Mouse (Mus musculus) layer of hippocampus, postnatal 25 days (tissue): ENCODE measurements around the gene Lhpp. TPM values are rescaled to one million over a fixed set of nuclear protein-coding genes. Genes with fewer than 3 reads are reported as not detected.

Source experiments
- DNase-seq, 2 experiments: peaks; one replicate each; pipeline ENCODE4 v3.0.0; 2022; ENCODE audit warnings: mixed read lengths in 2 of 2, low spot score in 1 of 2; ENCODE audit errors: extremely low spot score in 1 of 2
- total RNA-seq, 2 experiments: library from RNA; stranded (reverse); gene quantifications; 2 replicates each; pipeline ENCODE4 v1.2.3; 2021

Gene Lhpp
- total RNA-seq, 2 experiments from 2014 or later, result 28.0 to 30.6 TPM

DNA sequence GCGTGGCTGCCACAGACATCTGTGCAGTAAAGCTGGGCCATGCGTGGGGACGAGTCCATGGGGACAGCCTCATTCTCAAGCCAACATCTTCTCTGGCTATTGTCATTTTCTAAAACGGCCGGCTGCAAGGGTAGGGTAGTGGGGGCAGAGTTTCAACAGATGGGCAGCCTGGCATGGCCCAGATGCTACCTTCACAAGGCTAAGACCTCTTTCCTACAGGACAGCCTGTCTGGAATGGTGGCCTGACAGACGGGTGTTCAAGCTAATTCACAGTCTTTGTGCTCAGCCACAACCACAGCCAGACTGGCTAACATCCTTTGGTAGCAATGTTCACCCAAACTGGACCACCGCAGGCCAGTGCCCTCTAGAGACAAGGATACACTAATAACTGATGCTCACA lies 120.1 kb downstream of the Lhpp start:
- DNase-seq, result no peak

DNA sequence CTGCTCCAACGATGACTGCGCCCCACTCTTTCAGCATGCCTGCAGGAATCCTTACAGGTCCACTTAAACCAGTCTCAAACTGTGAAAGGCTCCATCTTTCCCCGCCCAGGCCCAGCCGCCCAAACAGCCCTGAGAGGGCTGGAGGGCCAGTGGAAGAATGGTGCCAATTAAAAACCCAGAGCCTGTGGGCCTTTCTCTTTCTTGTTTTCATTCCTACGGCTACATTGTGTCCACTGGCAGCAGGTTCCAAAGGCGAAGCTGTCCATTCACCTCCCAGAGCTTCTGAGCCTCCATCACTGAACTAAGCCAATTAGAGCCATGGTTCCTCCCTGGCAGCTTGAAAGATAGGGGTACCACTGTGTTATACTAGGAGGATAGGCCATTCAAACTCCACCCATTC lies 121.1 kb downstream of the Lhpp start:
- DNase-seq, result no peak

DNA sequence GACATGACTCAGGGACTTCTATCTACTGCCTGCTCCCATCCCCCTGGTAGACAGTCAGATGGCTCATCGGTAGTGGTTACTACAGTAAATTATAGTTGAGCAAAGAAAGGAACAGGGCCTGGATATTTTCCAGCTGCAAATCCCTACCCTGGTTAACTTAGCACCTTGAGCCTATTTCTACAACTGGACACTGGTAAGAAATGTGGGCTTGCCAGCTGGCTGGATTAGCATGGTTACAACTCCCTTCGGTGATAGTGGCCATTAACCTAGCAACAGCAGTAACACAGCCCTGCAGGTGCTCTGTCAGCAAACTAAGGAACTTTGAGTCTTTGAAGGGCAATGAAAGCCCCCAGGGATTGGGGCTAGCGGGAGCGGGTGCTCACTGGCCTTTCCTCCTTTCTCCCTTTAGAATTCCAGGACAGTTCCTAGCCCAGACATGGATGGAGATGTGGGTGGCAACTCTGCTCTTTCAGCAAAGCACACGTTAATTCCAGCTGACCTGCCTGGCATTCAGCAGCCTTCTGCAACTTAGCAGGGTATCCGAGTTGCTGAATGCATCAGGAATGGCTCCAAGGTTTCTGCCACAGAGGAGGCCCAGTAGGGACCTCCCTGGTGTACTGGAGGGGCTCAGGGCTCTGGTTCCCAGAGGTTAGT lies 121.8 kb downstream of the Lhpp start:
- DNase-seq, result no peak

DNA sequence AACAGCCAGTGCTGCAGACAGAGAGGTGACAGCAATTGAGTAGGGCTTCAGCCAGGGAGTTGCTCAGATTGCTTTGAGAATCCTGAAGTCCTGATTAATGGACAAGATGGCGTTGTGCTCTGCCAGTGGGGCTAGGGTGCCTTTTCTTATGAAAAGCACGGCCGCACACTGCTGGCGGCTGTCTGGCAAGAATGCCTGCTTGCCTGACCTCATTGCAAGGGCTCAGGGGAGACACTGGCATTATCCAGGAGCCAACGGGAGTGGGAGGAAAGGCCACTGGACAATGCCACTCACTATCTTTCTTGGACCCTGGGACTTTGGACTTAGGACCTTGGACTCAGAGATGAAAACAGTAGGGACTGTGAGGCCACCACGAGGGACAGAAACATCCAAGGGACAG lies 123.1 kb downstream of the Lhpp start:
- DNase-seq, result no peak

DNA sequence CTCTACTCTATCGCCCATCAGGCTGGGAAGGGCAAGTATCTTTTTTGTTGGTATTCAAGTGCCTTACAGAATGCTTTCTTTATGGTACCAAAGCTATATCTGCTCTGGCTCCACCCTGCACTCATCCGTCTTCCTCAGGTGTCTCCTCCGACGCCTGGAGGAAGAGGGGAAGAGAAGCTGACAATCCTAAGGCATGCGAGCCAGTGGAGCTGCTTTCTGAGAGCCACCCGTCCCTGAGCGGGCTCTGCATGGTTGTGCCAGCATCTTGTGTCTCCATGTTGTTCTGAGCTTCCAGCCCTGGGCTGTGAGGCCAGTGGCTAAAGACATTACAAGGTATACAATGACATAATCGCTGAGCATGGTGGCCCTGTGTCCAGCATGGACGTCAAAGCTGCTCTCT lies 123.8 kb downstream of the Lhpp start:
- DNase-seq, result no peak

DNA sequence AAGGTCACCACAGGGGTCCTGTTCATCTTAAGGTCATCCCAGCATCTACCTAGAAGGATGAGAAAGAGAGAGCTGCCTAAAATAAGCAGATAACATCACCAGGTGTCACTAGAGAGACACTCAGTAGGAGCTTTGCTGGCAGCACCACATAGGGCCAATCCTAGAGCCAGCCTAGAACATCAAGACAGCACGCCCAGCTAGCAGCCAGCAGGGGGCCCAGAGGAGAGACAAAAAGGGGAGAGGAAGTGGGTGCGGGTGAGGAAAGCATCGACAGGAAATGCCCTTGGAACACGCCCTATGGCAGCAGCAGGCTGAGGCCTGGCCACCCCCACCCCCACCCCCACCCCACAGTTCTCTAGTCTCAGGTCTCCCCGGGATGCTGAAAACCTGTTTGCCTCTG lies 124.7 kb downstream of the Lhpp start:
- no peak for DNase-seq

DNA sequence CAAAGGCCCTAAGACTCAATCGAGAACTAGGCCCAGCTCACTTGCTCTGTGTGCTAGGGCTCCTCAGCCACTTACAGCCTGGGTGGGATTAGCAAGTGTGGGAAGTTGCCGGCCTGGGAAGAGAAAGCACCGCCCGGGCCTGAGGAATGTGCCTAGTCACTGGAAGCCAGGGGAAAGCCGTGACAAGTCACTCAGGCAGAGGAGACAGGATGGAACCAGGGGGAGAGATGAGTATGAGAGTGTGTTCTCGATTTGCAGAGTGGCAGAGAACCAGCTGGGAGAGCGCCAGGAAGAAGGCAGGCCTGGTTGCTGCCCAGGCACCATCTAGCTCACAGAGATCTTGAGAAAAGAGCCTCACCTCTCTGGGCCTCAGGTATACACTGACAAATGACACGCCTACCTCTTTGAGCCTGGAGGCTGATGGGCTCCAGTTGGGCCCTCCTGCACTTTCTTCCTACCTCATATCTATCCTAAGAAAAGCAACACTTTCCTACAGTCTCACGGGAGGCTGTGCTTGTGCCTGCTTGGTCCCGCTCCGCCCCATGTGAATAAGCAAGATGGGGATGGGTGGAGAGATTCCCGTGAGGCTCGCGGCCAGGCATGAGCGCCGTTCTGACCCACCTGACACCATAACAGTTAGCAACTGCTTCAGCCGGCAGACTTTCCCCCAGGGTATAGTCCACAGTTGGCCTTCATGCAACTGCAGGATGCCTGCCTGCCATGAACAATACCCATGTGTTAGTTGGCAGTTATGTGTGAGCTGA lies 125.8 kb downstream of the Lhpp start:
- DNase-seq, result no peak

DNA sequence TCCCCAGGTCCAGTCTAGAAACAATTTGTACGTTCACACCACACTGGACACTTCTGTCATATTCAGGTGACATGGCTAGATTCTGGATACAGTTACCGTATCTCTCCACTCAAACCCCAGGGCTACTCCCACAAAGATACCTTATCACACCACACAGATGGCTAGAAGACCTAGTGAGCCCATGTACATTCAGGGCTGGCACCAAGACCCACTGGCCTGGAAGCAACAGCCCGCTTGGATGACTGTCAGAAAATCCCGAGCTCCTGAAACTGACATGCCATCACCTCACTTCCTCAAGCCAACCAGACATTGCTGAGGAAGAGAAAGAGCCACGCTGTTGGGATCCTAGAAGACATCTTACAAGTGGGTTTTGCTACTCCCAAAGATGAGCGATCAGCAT lies 128.4 kb downstream of the Lhpp start:
- no peak for DNase-seq

DNA sequence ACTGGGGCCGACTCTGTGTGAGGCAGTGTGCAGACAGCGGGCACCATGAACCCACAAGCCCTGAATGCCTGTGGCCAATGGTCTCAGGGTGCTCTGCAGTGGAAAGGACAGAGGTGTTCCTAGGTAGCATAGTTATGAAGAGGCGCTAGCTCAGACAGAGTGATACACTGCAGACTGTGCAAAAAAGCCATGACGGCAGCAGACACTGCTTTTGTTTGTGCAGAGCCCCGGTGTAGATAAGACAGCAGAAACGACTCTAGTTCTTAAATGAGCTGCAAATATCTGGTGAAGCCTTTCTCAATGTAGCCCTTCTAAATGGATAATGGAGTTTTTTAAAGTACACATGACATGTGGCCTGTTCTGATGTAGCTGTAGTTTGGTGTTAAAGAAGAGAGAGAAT lies 129.4 kb downstream of the Lhpp start:
- no peak for DNase-seq

DNA sequence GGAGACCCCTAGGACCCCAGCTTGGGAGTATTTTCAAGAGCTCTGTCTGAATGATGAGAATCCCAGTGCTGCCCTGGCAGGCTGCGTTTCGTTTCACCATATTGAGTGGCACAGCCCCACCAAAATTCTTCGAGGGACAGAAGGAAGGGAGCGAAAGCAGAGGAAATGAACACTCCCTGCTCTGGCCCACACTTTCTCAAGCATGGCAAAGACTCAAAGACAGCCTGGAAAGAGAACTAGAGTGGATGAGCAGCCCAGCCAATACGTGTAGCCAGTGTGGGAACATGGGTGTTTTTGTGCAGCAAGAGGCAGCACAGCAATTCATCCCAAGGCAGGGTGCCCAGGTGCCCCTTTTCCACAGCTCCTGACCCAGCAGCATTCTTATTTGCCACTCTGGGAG lies 132.5 kb downstream of the Lhpp start:
- no peak for DNase-seq

DNA sequence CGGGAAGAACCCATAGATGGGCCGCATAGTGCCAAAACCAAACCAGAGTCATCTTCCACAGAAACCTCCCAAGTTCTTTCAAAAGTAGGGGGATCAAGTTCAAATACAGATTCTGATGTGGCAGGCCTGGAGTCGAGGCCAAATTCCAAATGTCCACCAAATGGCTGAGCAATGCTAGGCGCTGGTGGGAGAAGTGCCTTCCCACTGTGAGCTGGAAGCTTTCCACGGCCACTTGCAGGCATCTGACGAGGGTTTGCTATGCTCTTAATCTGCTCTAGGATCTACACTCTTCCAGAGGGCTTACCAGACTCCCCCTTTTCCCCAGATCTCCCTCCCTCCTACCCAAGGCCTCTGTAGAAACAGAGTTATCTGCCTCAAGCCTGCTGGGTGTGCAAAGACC lies 136.7 kb downstream of the Lhpp start:
- DNase-seq, result no peak

DNA sequence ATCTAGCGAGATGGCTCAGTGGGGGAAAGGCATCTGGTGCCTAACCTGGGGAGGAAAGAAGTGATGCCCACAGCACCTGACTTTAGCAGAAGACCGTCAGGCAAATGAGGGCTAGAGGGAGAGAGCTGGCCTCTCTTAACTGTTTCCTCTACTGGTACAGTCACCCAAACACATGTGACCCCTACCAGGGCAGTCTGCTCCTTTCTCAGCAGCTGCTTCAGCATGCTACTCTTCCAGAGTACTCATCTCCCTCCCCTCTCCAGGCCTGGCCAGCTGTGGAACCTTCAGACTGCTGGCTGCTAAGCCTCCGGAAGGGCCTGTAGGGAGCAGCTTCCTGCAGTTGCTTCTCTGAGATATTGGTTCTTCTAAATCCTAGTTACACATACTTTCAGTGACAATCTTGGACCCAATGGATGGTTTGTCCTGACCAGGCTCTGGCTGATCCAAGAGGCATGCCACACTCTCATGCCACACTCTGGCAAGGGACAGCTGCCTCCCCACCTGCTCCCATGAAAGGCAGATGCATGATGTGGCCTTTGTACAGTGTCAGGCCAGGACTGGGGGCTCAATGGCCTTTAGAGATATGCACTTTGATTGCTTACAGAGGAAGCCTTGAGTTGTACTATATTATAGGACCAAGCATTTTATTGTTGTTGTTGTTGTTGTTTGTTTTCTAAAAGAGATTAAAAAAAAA lies 137.8 kb downstream of the Lhpp start:
- DNase-seq, result no peak

DNA sequence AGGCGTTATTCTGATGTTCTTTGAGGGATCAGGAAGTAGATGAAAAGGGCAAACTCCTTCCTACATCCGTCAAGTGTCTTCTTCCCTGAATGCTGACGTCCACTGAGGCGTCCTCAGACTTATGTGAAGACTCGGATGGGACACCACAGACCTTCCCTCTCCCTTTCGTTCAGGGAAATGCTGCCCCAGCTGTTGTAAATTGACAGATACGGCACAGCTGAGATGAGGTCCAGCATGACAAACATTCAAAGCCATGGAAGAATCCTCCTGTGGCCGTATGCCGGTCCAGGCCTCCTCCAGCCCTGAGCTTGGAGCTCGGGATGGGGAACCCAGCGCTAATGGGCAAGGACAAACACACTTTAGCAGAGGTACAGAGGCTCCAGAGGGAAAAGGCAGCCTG lies 139.1 kb downstream of the Lhpp start:
- no peak for DNase-seq

DNA sequence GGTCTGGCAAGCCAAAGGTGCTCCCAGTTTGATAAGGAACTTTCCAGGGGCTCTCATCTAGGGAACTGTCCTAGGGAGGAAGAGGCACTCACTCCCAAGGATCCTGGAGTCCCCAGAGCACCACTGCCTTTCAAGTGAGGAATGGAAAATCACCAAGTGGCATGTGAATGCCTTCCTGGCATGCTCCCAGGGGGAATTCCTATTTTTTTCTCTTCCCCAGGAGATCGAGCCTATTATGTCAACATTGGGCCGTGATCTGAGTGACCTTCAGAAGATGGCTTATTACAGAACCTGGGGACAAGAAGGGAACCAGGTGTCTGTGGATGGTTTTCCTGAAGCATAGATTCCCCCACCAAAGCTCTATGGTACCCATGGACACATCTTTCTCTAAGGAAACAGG lies 141.3 kb downstream of the Lhpp start:
- DNase-seq, result no peak

DNA sequence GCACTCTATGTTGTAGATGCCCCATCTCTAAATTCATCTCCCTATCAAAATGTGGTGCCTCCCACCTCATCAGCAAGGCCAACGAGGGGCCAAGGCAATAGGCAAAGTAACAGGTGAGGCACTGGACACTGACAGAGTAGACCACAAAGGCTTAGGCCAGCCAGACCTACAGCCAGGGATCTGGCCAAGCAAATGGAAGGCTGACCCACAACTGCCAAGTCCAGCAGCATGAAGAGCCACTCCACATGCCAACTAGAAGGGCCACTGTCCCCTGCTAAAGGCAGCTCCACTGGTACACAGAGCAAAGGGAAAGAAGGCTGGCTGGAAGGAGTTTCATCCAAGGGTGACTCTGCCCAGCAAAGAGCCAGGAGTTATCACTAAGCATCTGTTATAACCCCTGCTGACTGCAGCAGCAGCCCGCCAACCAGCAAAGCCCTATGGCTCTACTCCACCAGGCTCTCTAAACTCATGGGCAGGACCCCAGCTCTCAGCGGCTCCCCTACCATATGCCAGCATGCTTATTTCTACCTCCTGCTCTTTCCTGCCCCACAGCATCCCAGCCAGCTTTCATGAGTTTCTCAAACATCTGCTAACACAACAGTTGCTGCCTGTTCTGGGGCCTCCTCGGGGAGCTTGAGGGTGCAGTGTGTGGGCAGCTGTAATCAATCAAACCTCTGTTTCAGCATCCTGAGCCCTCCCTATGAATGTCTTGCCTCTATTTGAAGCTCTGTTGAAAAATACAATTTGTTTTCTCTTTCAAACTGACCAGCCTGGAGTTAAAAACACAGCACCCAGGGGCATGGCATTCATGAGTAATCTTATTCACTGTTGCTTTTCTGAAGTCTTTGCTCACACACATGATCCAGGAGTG lies 143.3 kb downstream of the Lhpp start:
- DNase-seq, result no peak

DNA sequence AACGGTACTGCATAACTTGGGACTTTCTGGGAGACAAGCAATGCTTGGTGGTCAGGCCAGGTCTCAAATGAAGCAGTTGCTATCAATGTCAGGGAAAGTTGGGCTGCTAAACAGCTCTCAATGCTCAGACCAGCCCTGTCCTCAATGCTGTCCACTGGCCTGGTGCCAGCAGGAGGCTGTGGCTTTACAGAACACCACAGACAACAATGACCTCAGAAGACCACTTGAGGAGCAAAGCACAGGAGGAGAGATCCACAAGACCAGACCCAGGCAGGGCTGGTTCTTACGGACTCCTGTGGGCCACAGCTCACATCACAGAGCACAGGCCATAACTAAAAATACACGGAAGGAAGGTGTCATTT lies 143.9 kb downstream of the Lhpp start:
- no peak for DNase-seq

Other genes with a start within 250 kb of the Lhpp start
- gene Oat, start 34.2 kb upstream of the Lhpp start, total RNA-seq, result 10 to 100 TPM; 90.3 to 94.5 TPM
- under 1 TPM in 1 of 2 experiments, not detected in 1; 0.12 TPM for gene Nkx1-2, start 11.0 kb upstream of the Lhpp start, total RNA-seq
- gene Fam53b, start 203.2 kb downstream of the Lhpp start, total RNA-seq, result 10 to 100 TPM; 34.6 to 40.9 TPM
- 10 to 100 TPM; 29.1 to 38.7 TPM for gene Eef1akmt2, start 242.0 kb downstream of the Lhpp start, total RNA-seq
- 10 to 100 TPM; 25.5 to 27.0 TPM for gene Abraxas2, start 248.6 kb downstream of the Lhpp start, total RNA-seq